Mouse (Mus musculus) gonadal fat pad, adult 2 months (tissue): ENCODE measurements around the gene Gm20521. TPM values are rescaled to one million over a fixed set of nuclear protein-coding genes. Genes with fewer than 3 reads are reported as not detected.
"Not testable (repeated sequence)": the region's sequence is repeated elsewhere in the genome, so short reads cannot be mapped to it uniquely, and the experiment has no call there.

Experiments used
- DNase-seq: peaks from one replicate; pipeline ENCODE4 v3.0.0-alpha.2; 2012; ENCODE audit warnings: low read depth
- polyA plus RNA-seq: library from polyadenylated mRNA; depleted of rRNA; stranded (reverse); fragments of >200 nt; gene quantifications from 2 replicates; pipeline ENCODE4 v1.2.3, GENCODE M21; 2012; rRNA removed

The Gm20521 gene
- polyA plus RNA-seq, 1 experiment: 4.1 TPM

- DNase-seq: no peak
Observed at GRCm38 (mm10) chr14:54936831-54937160, 53.6 kb downstream of the Gm20521 start.

- no peak for DNase-seq
Observed at GRCm38 (mm10) chr14:54937361-54938182, 54.3 kb downstream of the Gm20521 start.

GRCm38 (mm10) chr14:54938431-54939219 is 55.4 kb downstream of the Gm20521 start:
- DNase-seq: no peak

- no peak for DNase-seq
Observed at GRCm38 (mm10) chr14:54939434-54940175, 56.4 kb downstream of the Gm20521 start.

GRCm38 (mm10) chr14:54940176-54940530 is 56.9 kb downstream of the Gm20521 start:
- DNase-seq: no peak

- no peak for DNase-seq
Observed at GRCm38 (mm10) chr14:54941024-54941978, 58.1 kb downstream of the Gm20521 start.

- DNase-seq: no peak
Observed at GRCm38 (mm10) chr14:54942479-54942878, 59.2 kb downstream of the Gm20521 start.

GRCm38 (mm10) chr14:54943971-54944370 is 60.7 kb downstream of the Gm20521 start:
- DNase-seq: no peak

- DNase-seq: no peak
Observed at GRCm38 (mm10) chr14:54944939-54945338, 61.7 kb downstream of the Gm20521 start.

GRCm38 (mm10) chr14:54945975-54946704 is 62.9 kb downstream of the Gm20521 start:
- no peak for DNase-seq

GRCm38 (mm10) chr14:54947008-54947407 is 63.8 kb downstream of the Gm20521 start:
- DNase-seq: not testable (repeated sequence)

Other genes with a start within 250 kb of the Gm20521 start
- not detected in 2 replicates for gene Gm17606, start 242.5 kb upstream of the Gm20521 start, polyA plus RNA-seq
- 3.8 and 5.4 TPM in 2 replicates for gene Cdh24, start 242.1 kb upstream of the Gm20521 start, polyA plus RNA-seq
- 57.6 and 61.5 TPM in 2 replicates for gene 1700123O20Rik, start 197.2 kb upstream of the Gm20521 start, polyA plus RNA-seq
- 94.9 and 98.3 TPM in 2 replicates for gene Acin1, start 196.5 kb upstream of the Gm20521 start, polyA plus RNA-seq
- 0.08 and 0.16 TPM in 2 replicates for gene Gm29776, start 184.6 kb upstream of the Gm20521 start, polyA plus RNA-seq
- gene Cebpe, start 171.3 kb upstream of the Gm20521 start, polyA plus RNA-seq: 0.48 and 0.63 TPM in 2 replicates
- gene Slc7a8, start 101.5 kb upstream of the Gm20521 start, polyA plus RNA-seq: 41.8 and 54.3 TPM in 2 replicates
- not detected in 2 replicates for gene Rnf212b, start 69.3 kb upstream of the Gm20521 start, polyA plus RNA-seq
- 9.1 and 10.1 TPM in 2 replicates for gene Homez, start 12.5 kb upstream of the Gm20521 start, polyA plus RNA-seq
- 26.7 and 30.8 TPM in 2 replicates for gene Ppp1r3e, start 5.9 kb upstream of the Gm20521 start, polyA plus RNA-seq
- 76.2 and 83.0 TPM in 2 replicates for gene Bcl2l2, start 64 bp upstream of the Gm20521 start, polyA plus RNA-seq
- gene Pabpn1, start 9.1 kb downstream of the Gm20521 start, polyA plus RNA-seq: 185 and 205 TPM in 2 replicates
- gene Slc22a17, start 29.7 kb downstream of the Gm20521 start, polyA plus RNA-seq: 63.8 and 66.2 TPM in 2 replicates
- 12.1 and 13.9 TPM in 2 replicates for gene Efs, start 42.7 kb downstream of the Gm20521 start, polyA plus RNA-seq
- 0.11 TPM in 1 of 2 replicates, not detected in the other for gene Il25, start 49.3 kb downstream of the Gm20521 start, polyA plus RNA-seq
- gene Cmtm5, start 52.8 kb downstream of the Gm20521 start, polyA plus RNA-seq: 0.63 and 0.74 TPM in 2 replicates
- gene Myh6, start 83.5 kb downstream of the Gm20521 start, polyA plus RNA-seq: 0.03 TPM in 1 of 2 replicates, not detected in the other
- gene Gm17428, start 93.5 kb downstream of the Gm20521 start, polyA plus RNA-seq: not detected in 2 replicates
- gene Myh7, start 111.2 kb downstream of the Gm20521 start, polyA plus RNA-seq: 0.18 and 0.54 TPM in 2 replicates
- 12.1 and 14.6 TPM in 2 replicates for gene Ngdn, start 132.0 kb downstream of the Gm20521 start, polyA plus RNA-seq
- 0.69 and 1.3 TPM in 2 replicates for gene Zfhx2, start 208.9 kb downstream of the Gm20521 start, polyA plus RNA-seq
- gene Thtpa, start 211.3 kb downstream of the Gm20521 start, polyA plus RNA-seq: 9.6 and 13.0 TPM in 2 replicates
- 19.2 and 26.4 TPM in 2 replicates for gene Ap1g2, start 223.2 kb downstream of the Gm20521 start, polyA plus RNA-seq
- gene Jph4, start 233.5 kb downstream of the Gm20521 start, polyA plus RNA-seq: 0.41 and 0.45 TPM in 2 replicates